ENCODE assay signal across 8 mouse cellular contexts in genomic region chr6:91473805-91474440, GRCm38 (mm10). TPM values are rescaled to one million over a fixed set of nuclear protein-coding genes. Genes with fewer than 3 reads are reported as not detected.
DNase-seq lines count a peak whose midpoint lies in the region; ATAC-seq and TF ChIP-seq lines count a peak whose summit lies in the region.

No protein-coding gene starts in this region.

- H3K27ac ChIP-seq in heart, embryonic 11.5 days (ENCODE audit: low read depth, low read length), result peak overlapping the region; percentile 58; the same call in 1 of the 2 replicates
- peak overlapping the region; percentile 24; the same call in 1 of the 2 replicates for H3K27ac ChIP-seq in forebrain, postnatal 0 days (ENCODE audit: low read depth, low read length)
- H3K27ac ChIP-seq in liver, postnatal 0 days (ENCODE audit: low read depth), result peak overlapping the region; percentile 80

- H3K36me3 ChIP-seq in heart, embryonic 11.5 days (ENCODE audit: control insufficient read depth, insufficient read depth, low read length), result peaks cover 3% of the 10 kb centered on the region; the same call in 1 of the 2 replicates
- H3K36me3 ChIP-seq in forebrain, postnatal 0 days (ENCODE audit: insufficient read depth), result peaks cover 33% of the 10 kb centered on the region
- peaks cover 17% of the 10 kb centered on the region for H3K36me3 ChIP-seq in liver, postnatal 0 days (replicated peaks; ENCODE audit: insufficient read depth, low read length)

- no peak for TF ChIP-seq CTCF in forebrain, postnatal 0 days (IDR thresholded peaks at IDR 0.05; ENCODE audit: low read depth)
- TF ChIP-seq CTCF in liver, postnatal 0 days (IDR thresholded peaks at IDR 0.05; ENCODE audit: low read depth), result no peak

- peak overlapping the region; percentile 86 for H3K4me2 ChIP-seq in heart, embryonic 11.5 days
- H3K4me2 ChIP-seq in forebrain, postnatal 0 days (ENCODE audit: low read depth), result peak overlapping the region; percentile 85
- peak overlapping the region; percentile 99 for H3K4me2 ChIP-seq in liver, postnatal 0 days (ENCODE audit: low read depth, low read length)

- ATAC-seq in heart, embryonic 11.5 days (replicated peaks; ENCODE audit: insufficient number of reproducible peaks, low FRiP score, low TSS enrichment), result peak; percentile 28
- peak; percentile 49 for ATAC-seq in forebrain, postnatal 0 days
- peak; percentile 16 for ATAC-seq in liver, postnatal 0 days

- DNase-seq in heart, adult 11 months, result no peak
- DNase-seq in MEL-GATA-1-ER (ENCODE audit: extremely low read depth, low read depth), result peak; percentile 33
- no peak for DNase-seq in forebrain, postnatal 0 days
- DNase-seq in liver, postnatal 0 days, result no peak
- DNase-seq in right cerebral cortex, adult 18-20 months, result no peak
- no peak for DNase-seq in ovary, postnatal 10 days (ENCODE audit: low spot score)
- DNase-seq in right cerebral cortex, postnatal 4 days, result no peak

- peak overlapping the region; percentile 80 for H3K4me3 ChIP-seq in heart, embryonic 11.5 days (ENCODE audit: low read depth, low read length)
- peak overlapping the region; percentile 68 for H3K4me3 ChIP-seq in forebrain, postnatal 0 days (ENCODE audit: low read depth, low read length)
- peak overlapping the region; percentile 82 for H3K4me3 ChIP-seq in liver, postnatal 0 days (ENCODE audit: low read depth, low read length)

- peaks cover 16% of the 10 kb centered on the region for H3K4me1 ChIP-seq in heart, embryonic 11.5 days (ENCODE audit: control insufficient read depth, insufficient read depth, low read length)
- H3K4me1 ChIP-seq in forebrain, postnatal 0 days (ENCODE audit: insufficient read depth), result peaks cover 17% of the 10 kb centered on the region
- peaks cover 22% of the 10 kb centered on the region for H3K4me1 ChIP-seq in liver, postnatal 0 days (ENCODE audit: insufficient read depth)

- TF ChIP-seq EP300 in liver, postnatal 0 days (IDR thresholded peaks at IDR 0.05; ENCODE audit: low read depth), result no peak

- H3K27me3 ChIP-seq in heart, embryonic 11.5 days (ENCODE audit: control insufficient read depth, insufficient read depth, low read length), result no peaks in the 10 kb centered on the region
- H3K27me3 ChIP-seq in forebrain, postnatal 0 days (ENCODE audit: insufficient read depth, low read length), result no peaks in the 10 kb centered on the region
- no peaks in the 10 kb centered on the region for H3K27me3 ChIP-seq in liver, postnatal 0 days (ENCODE audit: insufficient read depth, low read length)

- WGBS in heart, embryonic 11.5 days (ENCODE audit: insufficient replicate concordance), result under 1% methylated on average over 27 of the region's 27 CpGs
- under 1% methylated on average over 27 of the region's 27 CpGs for WGBS in forebrain, postnatal 0 days
- WGBS in liver, postnatal 0 days (ENCODE audit: insufficient replicate concordance), result under 1% methylated on average over 27 of the region's 27 CpGs

- no peaks in the 10 kb centered on the region for H3K9me3 ChIP-seq in heart, embryonic 11.5 days (replicated peaks; ENCODE audit: control insufficient read depth, low read length)
- H3K9me3 ChIP-seq in forebrain, postnatal 0 days (ENCODE audit: low read length), result no peaks in the 10 kb centered on the region
- no peaks in the 10 kb centered on the region for H3K9me3 ChIP-seq in liver, postnatal 0 days (ENCODE audit: low read length)

- peak overlapping the region; percentile 88 for H3K9ac ChIP-seq in heart, embryonic 11.5 days (ENCODE audit: low read depth, low read length)
- peak overlapping the region; percentile 61 for H3K9ac ChIP-seq in forebrain, postnatal 0 days
- peak overlapping the region; percentile 88 for H3K9ac ChIP-seq in liver, postnatal 0 days (replicated peaks)

RNA-seq across cellular contexts. Expression of gene Tmem43, which starts 0.4 kb away (rescaled TPM):
- 29.1 and 34.3 TPM in 2 replicates for polyA plus RNA-seq in heart, embryonic 11.5 days (2014; fragmentation: Nextera tagmentation; extraction: Ambion mirVana)
- total RNA-seq in forebrain, postnatal 0 days (2014; rRNA removed), result 68.2 and 83.4 TPM in 2 replicates
- polyA plus RNA-seq in forebrain, postnatal 0 days (2015; fragmentation: Nextera tagmentation; extraction: Ambion mirVana), result 53.2 and 59.4 TPM in 2 replicates
- polyA plus RNA-seq in liver, postnatal 0 days (2015; fragmentation: Nextera tagmentation; extraction: Ambion mirVana), result 6.9 and 8.1 TPM in 2 replicates

RNA-seq across cellular contexts. Expression of gene Chchd4, which starts 0.6 kb away (rescaled TPM):
- polyA plus RNA-seq in heart, embryonic 11.5 days (2014; fragmentation: Nextera tagmentation; extraction: Ambion mirVana), result 32.8 and 33.4 TPM in 2 replicates
- total RNA-seq in forebrain, postnatal 0 days (2014; rRNA removed), result 26.6 and 28.4 TPM in 2 replicates
- 34.8 and 36.9 TPM in 2 replicates for polyA plus RNA-seq in forebrain, postnatal 0 days (2015; fragmentation: Nextera tagmentation; extraction: Ambion mirVana)
- polyA plus RNA-seq in liver, postnatal 0 days (2015; fragmentation: Nextera tagmentation; extraction: Ambion mirVana), result 10.7 and 11.3 TPM in 2 replicates

RNA-seq across cellular contexts. Expression of gene Xpc, which starts 41.8 kb away (rescaled TPM):
- polyA plus RNA-seq in heart, embryonic 11.5 days (2014; fragmentation: Nextera tagmentation; extraction: Ambion mirVana), result 9.4 and 10.6 TPM in 2 replicates
- total RNA-seq in forebrain, postnatal 0 days (2014; rRNA removed), result 20.4 and 39.0 TPM in 2 replicates
- polyA plus RNA-seq in forebrain, postnatal 0 days (2015; fragmentation: Nextera tagmentation; extraction: Ambion mirVana), result 12.9 and 15.0 TPM in 2 replicates
- polyA plus RNA-seq in liver, postnatal 0 days (2015; fragmentation: Nextera tagmentation; extraction: Ambion mirVana), result 6.3 and 6.7 TPM in 2 replicates

RNA-seq across cellular contexts. Expression of gene Lsm3, which starts 41.8 kb away (rescaled TPM):
- 196 and 209 TPM in 2 replicates for polyA plus RNA-seq in heart, embryonic 11.5 days (2014; fragmentation: Nextera tagmentation; extraction: Ambion mirVana)
- 53.1 and 70.2 TPM in 2 replicates for total RNA-seq in forebrain, postnatal 0 days (2014; rRNA removed)
- polyA plus RNA-seq in forebrain, postnatal 0 days (2015; fragmentation: Nextera tagmentation; extraction: Ambion mirVana), result 188 and 253 TPM in 2 replicates
- 67.8 and 69.6 TPM in 2 replicates for polyA plus RNA-seq in liver, postnatal 0 days (2015; fragmentation: Nextera tagmentation; extraction: Ambion mirVana)

Comparison
In these comparisons a context has a peak if more than half of its experiments do, and no peak if none do; other contexts are left out.
1. H3K27ac ChIP-seq: peak in every context shown above with its lines; median percentile 80 in liver, postnatal 0 days; 58 in heart, embryonic 11.5 days; 24 in forebrain, postnatal 0 days.